Mouse (Mus musculus): ENCODE measurements around the gene Heg1.

The Heg1 gene

GRCm38 (mm10) chr16:33677313-33677690 is 6.9 kb upstream of the Heg1 start:
- DNase-seq (ENCODE audit: low spot score): no peak

- no peak for DNase-seq (ENCODE audit: low spot score)
These were observed 6.3 kb upstream of the Heg1 start for GRCm38 (mm10) chr16:33677901-33678300.

- DNase-seq (ENCODE audit: low spot score): no peak
These were observed 3.9 kb upstream of the Heg1 start for GRCm38 (mm10) chr16:33680271-33680670.

GRCm38 (mm10) chr16:33680816-33681215 is 3.4 kb upstream of the Heg1 start:
- DNase-seq (ENCODE audit: low spot score): no peak

GRCm38 (mm10) chr16:33681661-33682060 is 2.5 kb upstream of the Heg1 start:
- DNase-seq (ENCODE audit: low spot score): no peak

GRCm38 (mm10) chr16:33682651-33683050 is 1.5 kb upstream of the Heg1 start:
- DNase-seq (ENCODE audit: low spot score): no peak

- no peak for DNase-seq (ENCODE audit: low spot score)
These were observed 686 bp upstream of the Heg1 start for GRCm38 (mm10) chr16:33683206-33684161.

GRCm38 (mm10) chr16:33684703-33685701 is 832 bp downstream of the Heg1 start:
- no peak for DNase-seq (ENCODE audit: low spot score)

- no peak for DNase-seq (ENCODE audit: low spot score)
These were observed 1.9 kb downstream of the Heg1 start for GRCm38 (mm10) chr16:33686056-33686455.

- DNase-seq (ENCODE audit: low spot score): no peak
These were observed 3.6 kb downstream of the Heg1 start for GRCm38 (mm10) chr16:33687724-33688123.

GRCm38 (mm10) chr16:33690975-33691747 is 7.0 kb downstream of the Heg1 start:
- no peak for DNase-seq (ENCODE audit: low spot score)

- no peak for DNase-seq (ENCODE audit: low spot score)
These were observed 9.4 kb downstream of the Heg1 start for GRCm38 (mm10) chr16:33693553-33693952.

GRCm38 (mm10) chr16:33696811-33697575 is 12.8 kb downstream of the Heg1 start:
- no peak for DNase-seq (ENCODE audit: low spot score)

- no peak for DNase-seq (ENCODE audit: low spot score)
These were observed 13.6 kb downstream of the Heg1 start for GRCm38 (mm10) chr16:33697576-33698276.

GRCm38 (mm10) chr16:33698277-33698790 is 14.2 kb downstream of the Heg1 start:
- DNase-seq (ENCODE audit: low spot score): no peak

- DNase-seq (ENCODE audit: low spot score): no peak
These were observed 16.4 kb downstream of the Heg1 start for GRCm38 (mm10) chr16:33700584-33700983.

GRCm38 (mm10) chr16:33701872-33702271 is 17.7 kb downstream of the Heg1 start:
- no peak for DNase-seq (ENCODE audit: low spot score)

- no peak for DNase-seq (ENCODE audit: low spot score)
These were observed 20.1 kb downstream of the Heg1 start for GRCm38 (mm10) chr16:33704289-33704688.

- DNase-seq (ENCODE audit: low spot score): no peak
These were observed 21.1 kb downstream of the Heg1 start for GRCm38 (mm10) chr16:33705258-33705657.
